Mouse (Mus musculus): Measurements from ENCODE around the gene Hoxb5.

DNA sequence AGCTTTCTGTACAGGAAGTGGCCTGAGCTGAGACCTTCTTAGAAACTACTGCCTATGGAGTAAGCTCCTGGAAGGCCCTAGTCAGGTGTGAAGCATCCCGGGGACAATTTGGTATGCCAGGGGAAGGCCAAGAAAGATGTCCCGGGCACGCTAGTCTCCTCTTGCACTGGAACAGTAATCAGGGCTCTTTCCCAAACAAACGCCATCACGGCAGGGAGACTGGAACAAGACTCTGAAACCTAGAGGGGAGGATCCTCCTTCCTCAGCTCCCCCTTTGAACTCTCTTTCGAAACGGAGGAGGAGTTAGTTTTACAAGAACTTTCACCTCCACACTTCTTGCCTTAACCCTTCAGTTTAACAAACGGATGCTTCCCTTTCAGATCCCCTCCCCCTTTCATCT is 29.0 kb downstream of the Hoxb5 start:
- no peak for TF ChIP-seq POLR2A (IDR thresholded peaks at IDR 0.05; ENCODE audit: insufficient read depth, low read length)
- TF ChIP-seq CTCF (IDR thresholded peaks at IDR 0.05; ENCODE audit: low read depth, low read length) = no peak
- TF ChIP-seq EP300 (IDR thresholded peaks at IDR 0.05; ENCODE audit: insufficient read depth, low read depth, low read length) = no peak
